Comparison of ENCODE assay signal across 8 mouse cellular contexts in genomic region chr5:115431061-115431897, GRCm38 (mm10). TPM values are rescaled to one million over a fixed set of nuclear protein-coding genes. Genes with fewer than 3 reads are reported as not detected.
A peak's percentile ranks its signal among the peaks of the same experiment; 100 is the strongest.
DNase-seq lines count a peak whose midpoint lies in the region; ATAC-seq and TF ChIP-seq lines count a peak whose summit lies in the region.

No protein-coding gene starts in this region.

- no peaks in the 10 kb centered on the region for H3K36me3 ChIP-seq in liver, adult 2 months (ENCODE audit: control insufficient read depth, insufficient read depth, low read length)
- no peaks in the 10 kb centered on the region for H3K36me3 ChIP-seq in liver, postnatal 0 days (replicated peaks; ENCODE audit: insufficient read depth, low read length)
- peaks cover 20% of the 10 kb centered on the region for H3K36me3 ChIP-seq in hindbrain, embryonic 14.5 days (replicated peaks; ENCODE audit: control insufficient read depth, insufficient read depth)
- no peaks in the 10 kb centered on the region for H3K36me3 ChIP-seq in midbrain, postnatal 0 days (ENCODE audit: insufficient read depth, low read length)

- no peaks in the 10 kb centered on the region for H3K4me1 ChIP-seq in liver, adult 2 months (ENCODE audit: control insufficient read depth, insufficient read depth, low read length)
- peaks cover 4% of the 10 kb centered on the region; the same call in 1 of the 2 replicates for H3K4me1 ChIP-seq in liver, postnatal 0 days (ENCODE audit: insufficient read depth)
- H3K4me1 ChIP-seq in hindbrain, embryonic 14.5 days (replicated peaks; ENCODE audit: control insufficient read depth, insufficient read depth, low read length): peaks cover 64% of the 10 kb centered on the region
- peaks cover 44% of the 10 kb centered on the region for H3K4me1 ChIP-seq in midbrain, postnatal 0 days (ENCODE audit: insufficient read depth, low read length)

- no peak for TF ChIP-seq POLR2A in liver, adult 2 months (IDR thresholded peaks at IDR 0.05; ENCODE audit: extremely low read depth, insufficient read depth, low read length)

- no peak overlapping the region for H3K4me3 ChIP-seq in liver, adult 2 months (ENCODE audit: insufficient read depth, low read depth, low read length)
- H3K4me3 ChIP-seq in liver, postnatal 0 days (ENCODE audit: low read depth, low read length): no peak overlapping the region
- peak overlapping the region; percentile 98 for H3K4me3 ChIP-seq in hindbrain, embryonic 14.5 days (replicated peaks; ENCODE audit: low read length)
- H3K4me3 ChIP-seq in midbrain, postnatal 0 days (ENCODE audit: low read depth, low read length): peak overlapping the region; percentile 95

- TF ChIP-seq CTCF in liver, adult 2 months (IDR thresholded peaks at IDR 0.05; ENCODE audit: low read depth, low read length): peak; percentile 23; the same call in 1 of the 2 replicates
- no peak for TF ChIP-seq CTCF in liver, postnatal 0 days (IDR thresholded peaks at IDR 0.05; ENCODE audit: low read depth)
- TF ChIP-seq CTCF in midbrain, postnatal 0 days (IDR thresholded peaks at IDR 0.05): peak; percentile 72

- no peak for TF ChIP-seq EP300 in liver, postnatal 0 days (IDR thresholded peaks at IDR 0.05; ENCODE audit: low read depth)

- DNase-seq in liver, adult 2 months (ENCODE audit: extremely low read depth, low read depth, low spot score): no peak
- no peak for DNase-seq in liver, postnatal 0 days
- peak; percentile 84 for DNase-seq in embryo, embryonic 11 days
- DNase-seq in hindbrain, embryonic 14.5 days (ENCODE audit: low spot score): peak; percentile 68
- DNase-seq in midbrain, postnatal 0 days (ENCODE audit: low spot score): peak; percentile 63
- no peak for DNase-seq in left cerebral cortex, postnatal 36 days (ENCODE audit: low spot score in 2 of 2)
- DNase-seq in thymus, postnatal 4 days: no peak

- no peak for ATAC-seq in liver, postnatal 0 days
- no peak for ATAC-seq in hindbrain, embryonic 14.5 days (ENCODE audit: low FRiP score)
- no peak for ATAC-seq in midbrain, postnatal 0 days (ENCODE audit: low FRiP score)
- ATAC-seq in erythroid progenitor cell, adult 5-6 weeks (replicated peaks; ENCODE audit: low FRiP score, poor library complexity, severe bottlenecking): no peak

- H3K79me2 ChIP-seq in liver, adult 2 months (ENCODE audit: control insufficient read depth, insufficient read depth, low read length): no peaks in the 10 kb centered on the region

- no peak overlapping the region for H3K9ac ChIP-seq in liver, adult 2 months (ENCODE audit: low read depth, low read length)
- no peak overlapping the region for H3K9ac ChIP-seq in liver, postnatal 0 days (replicated peaks)
- H3K9ac ChIP-seq in hindbrain, embryonic 14.5 days: peak overlapping the region; percentile 100
- peak overlapping the region; percentile 97 for H3K9ac ChIP-seq in midbrain, postnatal 0 days (replicated peaks; ENCODE audit: low read length, poor library complexity, severe bottlenecking)

- 48% methylated on average over 14 of the region's 14 CpGs for WGBS in liver, adult 2 months
- WGBS in liver, postnatal 0 days (ENCODE audit: insufficient replicate concordance): 15% methylated on average over 14 of the region's 14 CpGs
- WGBS in hindbrain, embryonic 14.5 days: 4% methylated on average over 14 of the region's 14 CpGs
- WGBS in midbrain, postnatal 0 days: 3% methylated on average over 13 of the region's 14 CpGs

- peaks cover 18% of the 10 kb centered on the region for H3K27me3 ChIP-seq in liver, adult 2 months (ENCODE audit: control insufficient read depth, insufficient read depth, low read length)
- peaks cover 66% of the 10 kb centered on the region for H3K27me3 ChIP-seq in liver, postnatal 0 days (ENCODE audit: insufficient read depth, low read length)
- H3K27me3 ChIP-seq in hindbrain, embryonic 14.5 days (ENCODE audit: control insufficient read depth, insufficient read depth, low read length): no peaks in the 10 kb centered on the region
- no peaks in the 10 kb centered on the region for H3K27me3 ChIP-seq in midbrain, postnatal 0 days (ENCODE audit: insufficient read depth, low read length)

- no peak overlapping the region for H3K4me2 ChIP-seq in liver, postnatal 0 days (ENCODE audit: low read depth, low read length)
- H3K4me2 ChIP-seq in hindbrain, embryonic 14.5 days (replicated peaks): peak overlapping the region; percentile 83
- peak overlapping the region; percentile 98 for H3K4me2 ChIP-seq in midbrain, postnatal 0 days (ENCODE audit: low read depth, low read length, poor library complexity, severe bottlenecking)

- no peaks in the 10 kb centered on the region for H3K9me3 ChIP-seq in liver, postnatal 0 days (ENCODE audit: low read length)
- no peaks in the 10 kb centered on the region for H3K9me3 ChIP-seq in hindbrain, embryonic 14.5 days (ENCODE audit: control insufficient read depth, low read length)
- H3K9me3 ChIP-seq in midbrain, postnatal 0 days (ENCODE audit: low read length): no peaks in the 10 kb centered on the region

- H3K27ac ChIP-seq in liver, adult 2 months (replicated peaks; ENCODE audit: insufficient read depth, low read depth, low read length): no peak overlapping the region
- no peak overlapping the region for H3K27ac ChIP-seq in liver, postnatal 0 days (ENCODE audit: low read depth)
- H3K27ac ChIP-seq in hindbrain, embryonic 14.5 days: peak overlapping the region; percentile 100
- peak overlapping the region; percentile 86 for H3K27ac ChIP-seq in midbrain, postnatal 0 days (ENCODE audit: low read depth, low read length)

- intact Hi-C loops in left cerebral cortex, postnatal 36 days (cut with DNase I): no loop called here

RNA-seq across cellular contexts. Expression of gene Msi1, which starts 1.9 kb away (rescaled TPM):
- not detected in 2 replicates for total RNA-seq in liver, adult 2 months (2014; rRNA removed)
- 0.09 and 0.35 TPM in 2 replicates for polyA plus RNA-seq in liver, adult 2 months (2012; rRNA removed)
- 0.15 and 0.26 TPM in 2 replicates for polyA plus RNA-seq in liver, postnatal 0 days (2015; fragmentation: Nextera tagmentation; extraction: Ambion mirVana)
- 59.6 and 60.2 TPM in 2 replicates for polyA plus RNA-seq in hindbrain, embryonic 14.5 days (2014; fragmentation: Nextera tagmentation; extraction: Ambion mirVana)
- total RNA-seq in midbrain, postnatal 0 days (2014; rRNA removed): 72.5 and 82.9 TPM in 2 replicates
- 41.1 and 52.1 TPM in 2 replicates for polyA plus RNA-seq in midbrain, postnatal 0 days (2015; fragmentation: Nextera tagmentation; extraction: Ambion mirVana)
- not detected in 2 replicates for total RNA-seq in erythroid progenitor cell, adult 5-6 weeks (2015; ENCODE audit: low replicate concordance)
- total RNA-seq in erythroid progenitor cell, adult 5-6 weeks (2017; ENCODE audit: low replicate concordance): not detected in 2 replicates
- 10 to 100 TPM; 46.9 to 51.3 TPM for total RNA-seq in left cerebral cortex, postnatal 36 days (2021)

RNA-seq across cellular contexts. Expression of gene Pla2g1b, which starts 34.8 kb away (rescaled TPM):
- total RNA-seq in liver, adult 2 months (2014; rRNA removed): 0.40 and 2.7 TPM in 2 replicates
- polyA plus RNA-seq in liver, adult 2 months (2012; rRNA removed): not detected in 2 replicates
- not detected in 2 replicates for polyA plus RNA-seq in liver, postnatal 0 days (2015; fragmentation: Nextera tagmentation; extraction: Ambion mirVana)
- polyA plus RNA-seq in hindbrain, embryonic 14.5 days (2014; fragmentation: Nextera tagmentation; extraction: Ambion mirVana): 0.67 TPM in 1 of 2 replicates, not detected in the other
- total RNA-seq in midbrain, postnatal 0 days (2014; rRNA removed): not detected in 2 replicates
- not detected in 2 replicates for polyA plus RNA-seq in midbrain, postnatal 0 days (2015; fragmentation: Nextera tagmentation; extraction: Ambion mirVana)
- total RNA-seq in erythroid progenitor cell, adult 5-6 weeks (2015; ENCODE audit: low replicate concordance): not detected in 2 replicates
- total RNA-seq in erythroid progenitor cell, adult 5-6 weeks (2017; ENCODE audit: low replicate concordance): not detected in 2 replicates
- not detected for total RNA-seq in left cerebral cortex, postnatal 36 days (2021)

RNA-seq across cellular contexts. Expression of gene Sirt4, which starts 53.2 kb away (rescaled TPM):
- 11.5 and 15.0 TPM in 2 replicates for total RNA-seq in liver, adult 2 months (2014; rRNA removed)
- polyA plus RNA-seq in liver, adult 2 months (2012; rRNA removed): 26.1 and 26.6 TPM in 2 replicates
- 3.5 and 3.9 TPM in 2 replicates for polyA plus RNA-seq in liver, postnatal 0 days (2015; fragmentation: Nextera tagmentation; extraction: Ambion mirVana)
- 19.1 and 20.3 TPM in 2 replicates for polyA plus RNA-seq in hindbrain, embryonic 14.5 days (2014; fragmentation: Nextera tagmentation; extraction: Ambion mirVana)
- 19.5 and 25.6 TPM in 2 replicates for total RNA-seq in midbrain, postnatal 0 days (2014; rRNA removed)
- polyA plus RNA-seq in midbrain, postnatal 0 days (2015; fragmentation: Nextera tagmentation; extraction: Ambion mirVana): 22.4 and 27.0 TPM in 2 replicates
- 1.8 TPM in 1 of 2 replicates, not detected in the other for total RNA-seq in erythroid progenitor cell, adult 5-6 weeks (2015; ENCODE audit: low replicate concordance)
- 3.3 TPM in 1 of 2 replicates, not detected in the other for total RNA-seq in erythroid progenitor cell, adult 5-6 weeks (2017; ENCODE audit: low replicate concordance)
- total RNA-seq in left cerebral cortex, postnatal 36 days (2021): 10 to 100 TPM; 19.7 to 51.7 TPM

Comparison
In these comparisons a context has a peak if more than half of its experiments do, and no peak if none do; other contexts are left out.
1. DNase-seq: peak in embryo, embryonic 11 days (single experiment), hindbrain, embryonic 14.5 days (single experiment) and midbrain, postnatal 0 days (single experiment); none in liver, adult 2 months (single experiment), liver, postnatal 0 days (single experiment), left cerebral cortex, postnatal 36 days (0 of 2) and thymus, postnatal 4 days (single experiment).
2. H3K27ac ChIP-seq: peak in hindbrain, embryonic 14.5 days (single experiment) and midbrain, postnatal 0 days (single experiment); none in liver, adult 2 months (single experiment) and liver, postnatal 0 days (single experiment).
3. H3K4me3 ChIP-seq: peak in hindbrain, embryonic 14.5 days (single experiment) and midbrain, postnatal 0 days (single experiment); none in liver, adult 2 months (single experiment) and liver, postnatal 0 days (single experiment).
4. H3K9ac ChIP-seq: peak in hindbrain, embryonic 14.5 days (single experiment) and midbrain, postnatal 0 days (single experiment); none in liver, adult 2 months (single experiment) and liver, postnatal 0 days (single experiment).
5. RNA of gene Msi1, which starts 1.9 kb away (total RNA-seq): 72.5 to 82.9 TPM in midbrain, postnatal 0 days and 46.9 to 51.3 TPM in left cerebral cortex, postnatal 36 days; not detected in liver, adult 2 months and not detected in erythroid progenitor cell, adult 5-6 weeks; every median in the first group is over 10 times any median in the second.